Mouse (Mus musculus): ENCODE measurements around the gene Rnf114. TPM values are rescaled to one million over a fixed set of nuclear protein-coding genes. Genes with fewer than 3 reads are reported as not detected.
A peak's percentile ranks its signal among the peaks of the same experiment; 100 is the strongest.

The Rnf114 gene
- polyA plus RNA-seq, 1 experiment from 2014 or later = 150 TPM

DNA sequence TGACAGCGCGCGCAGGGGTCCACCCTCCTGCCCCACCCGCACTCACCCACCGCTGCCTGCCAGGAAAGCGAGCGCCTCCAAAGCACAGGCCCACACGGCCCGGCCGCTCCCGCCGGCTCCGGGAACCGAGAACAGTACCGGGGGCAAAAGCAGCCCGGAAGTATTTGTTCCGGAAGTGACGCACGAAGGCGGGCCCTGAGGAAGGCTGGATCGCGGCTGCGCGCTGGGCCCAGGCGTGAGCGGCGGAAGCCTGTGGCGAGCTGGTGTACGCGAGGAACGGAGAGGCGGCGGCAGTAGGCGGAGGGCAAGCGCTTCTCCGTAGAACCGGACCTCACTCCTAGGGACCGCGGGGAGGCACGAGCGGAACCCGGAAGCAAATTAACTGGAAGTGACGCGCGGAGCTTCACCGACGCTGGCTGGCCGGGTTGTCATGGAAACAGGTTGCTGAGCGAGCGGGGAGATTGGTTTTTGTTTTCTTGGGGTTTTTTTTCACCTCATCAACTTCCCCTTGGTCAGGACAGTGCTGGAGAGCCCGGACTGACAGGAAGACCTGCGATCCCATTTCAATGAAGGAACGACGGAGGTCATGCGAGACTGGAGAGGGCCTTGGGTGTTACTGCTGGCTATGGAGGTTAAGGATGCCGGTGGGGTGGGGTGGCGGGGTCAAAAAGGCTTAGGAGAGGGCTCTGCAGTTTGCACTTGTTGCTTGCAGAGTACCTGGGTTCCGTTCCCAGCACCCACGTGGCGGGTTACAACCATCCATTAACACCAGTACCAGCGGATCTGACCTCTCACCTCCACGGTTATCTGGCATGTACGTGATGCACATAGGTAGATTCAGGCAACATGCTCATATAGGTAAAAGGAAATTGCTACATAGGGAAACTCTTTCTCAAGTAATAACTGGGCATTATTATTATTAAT, 530 bp downstream of the Rnf114 start, which contains the start of gene Spata2:
Gene Spata2, minus strand, starts transcription at position 175 of the 924 bp plus-strand sequence.
- Histone ChIP-seq H3K4me3 (ENCODE audit: low read depth, low read length) (peak within 1 kb of the TSS; percentile 100), H3K27me3 (ENCODE audit: control insufficient read depth, insufficient read depth, low read length) (no peaks in the 10 kb centered on the region), H3K9me3 (ENCODE audit: control insufficient read depth, low read length) (no peaks in the 10 kb centered on the region), H3K9ac (ENCODE audit: low read length) (peak within 1 kb of the TSS; percentile 91), H3K4me1 (ENCODE audit: control insufficient read depth, insufficient read depth, low read length) (peaks cover 16% of the 10 kb centered on the region), H3K27ac (ENCODE audit: low read depth, low read length) (peak within 1 kb of the TSS; percentile 99), H3K36me3 (ENCODE audit: control insufficient read depth, insufficient read depth, low read length) (no peaks in the 10 kb centered on the region), H3K4me2 (peak within 1 kb of the TSS; percentile 86)
- peak; percentile 99 for DNase-seq (ENCODE audit: low spot score, missing footprints)
- 2% methylated on average over 57 of the region's 63 CpGs for WGBS
- ATAC-seq (ENCODE audit: low FRiP score) = peak; percentile 90

DNA sequence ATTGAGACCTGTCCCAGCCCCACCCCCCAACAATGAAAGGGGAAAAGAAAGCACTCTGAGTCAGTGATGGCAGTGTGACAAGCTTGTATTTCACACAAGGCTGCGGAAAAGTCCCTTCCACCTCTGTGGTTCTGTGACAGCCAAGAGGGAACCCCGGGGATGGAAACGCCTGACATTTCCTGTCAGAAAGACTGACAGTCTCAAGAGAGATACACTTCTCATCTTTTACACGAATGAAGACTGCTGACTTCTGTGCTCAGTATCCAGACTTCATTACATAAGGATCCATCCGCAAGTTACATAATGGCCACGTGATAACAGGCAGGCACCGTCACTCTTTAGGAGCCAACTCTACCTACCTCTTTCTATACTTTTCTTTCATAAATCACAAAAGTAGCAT, 4.0 kb downstream of the Rnf114 start:
- Histone ChIP-seq H3K27ac (ENCODE audit: low read depth, low read length) (no peak overlapping the region), H3K4me3 (ENCODE audit: low read depth, low read length) (no peak overlapping the region), H3K27me3 (ENCODE audit: control insufficient read depth, insufficient read depth, low read length) (no peaks in the 10 kb centered on the region), H3K4me1 (ENCODE audit: control insufficient read depth, insufficient read depth, low read length) (peaks cover 12% of the 10 kb centered on the region), H3K9ac (ENCODE audit: low read length) (no peak overlapping the region), H3K9me3 (ENCODE audit: control insufficient read depth, low read length) (no peaks in the 10 kb centered on the region), H3K36me3 (ENCODE audit: control insufficient read depth, insufficient read depth, low read length) (no peaks in the 10 kb centered on the region), H3K4me2 (no peak overlapping the region)
- 87% methylated on average over 7 of the region's 7 CpGs for WGBS
- ATAC-seq (ENCODE audit: low FRiP score) (no peak), DNase-seq (ENCODE audit: low spot score, missing footprints) (no peak)

DNA sequence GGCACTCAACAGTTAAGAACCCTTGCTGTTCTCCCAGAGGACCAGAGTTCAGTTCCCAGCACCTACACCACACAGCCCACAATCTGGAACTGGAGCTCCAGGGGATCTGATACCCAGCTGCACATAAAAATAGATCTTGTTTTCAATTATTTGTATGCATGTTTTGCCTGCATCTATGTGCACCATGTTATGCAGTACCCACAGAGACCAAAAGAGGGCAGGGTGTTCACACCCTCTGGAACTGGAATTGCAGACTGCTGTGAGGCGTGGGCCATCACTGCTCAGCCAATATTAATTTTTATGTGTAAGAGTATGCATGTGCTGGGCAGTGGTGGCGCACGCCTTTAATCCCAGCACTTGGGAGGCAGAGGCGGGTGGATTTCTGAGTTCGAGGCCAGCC, 4.8 kb downstream of the Rnf114 start:
- 86% methylated on average over 5 of the region's 5 CpGs for WGBS
- Histone ChIP-seq H3K9ac (ENCODE audit: low read length) (no peak overlapping the region), H3K4me3 (ENCODE audit: low read depth, low read length) (no peak overlapping the region), H3K27me3 (ENCODE audit: control insufficient read depth, insufficient read depth, low read length) (no peaks in the 10 kb centered on the region), H3K36me3 (ENCODE audit: control insufficient read depth, insufficient read depth, low read length) (no peaks in the 10 kb centered on the region), H3K4me2 (no peak overlapping the region), H3K9me3 (ENCODE audit: control insufficient read depth, low read length) (no peaks in the 10 kb centered on the region), H3K27ac (ENCODE audit: low read depth, low read length) (no peak overlapping the region), H3K4me1 (ENCODE audit: control insufficient read depth, insufficient read depth, low read length) (peaks cover 4% of the 10 kb centered on the region; the same call in 1 of the 2 replicates)
- DNase-seq (ENCODE audit: low spot score, missing footprints) = peak; percentile 90
- no peak for ATAC-seq (ENCODE audit: low FRiP score)

DNA sequence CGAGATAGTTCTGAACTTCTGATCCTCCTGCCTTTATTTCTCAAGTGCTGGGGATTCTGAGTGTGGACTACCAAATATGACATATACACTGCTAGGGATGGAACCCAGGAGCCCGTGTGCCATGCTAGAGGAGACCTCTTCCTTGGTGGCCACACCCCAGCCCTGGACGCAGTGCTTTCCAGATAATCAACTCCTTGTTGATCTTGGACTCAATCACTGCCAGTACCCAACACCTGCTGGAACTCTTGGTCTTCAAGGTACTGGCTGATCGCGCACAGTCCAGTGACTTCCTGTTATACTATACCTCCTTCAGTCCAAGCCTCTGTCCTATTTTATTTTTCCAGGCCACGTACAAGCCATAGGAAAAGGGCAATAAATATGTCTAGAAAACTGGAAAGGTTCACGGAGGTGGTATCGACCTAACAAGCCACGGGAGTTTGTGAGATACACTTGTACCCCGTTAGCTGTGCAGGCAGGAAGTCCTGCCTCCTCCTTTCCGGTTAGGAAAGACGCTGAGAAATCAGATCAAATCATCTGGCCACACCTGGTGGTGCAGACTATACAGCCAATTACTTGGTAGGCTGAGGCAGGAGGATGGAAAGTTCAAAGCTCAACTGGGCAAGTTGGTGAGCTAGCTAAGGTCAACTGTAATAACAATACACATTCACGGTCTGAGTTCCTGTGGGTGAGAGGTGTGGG, 10.3 kb downstream of the Rnf114 start:
- Histone ChIP-seq H3K27ac (ENCODE audit: low read depth, low read length) (no peak overlapping the region), H3K4me3 (ENCODE audit: low read depth, low read length) (peak overlapping the region; percentile 98), H3K4me2 (peak overlapping the region; percentile 73), H3K9me3 (ENCODE audit: control insufficient read depth, low read length) (no peaks in the 10 kb centered on the region), H3K27me3 (ENCODE audit: control insufficient read depth, insufficient read depth, low read length) (no peaks in the 10 kb centered on the region), H3K36me3 (ENCODE audit: control insufficient read depth, insufficient read depth, low read length) (no peaks in the 10 kb centered on the region; the same call in 1 of the 2 replicates), H3K9ac (ENCODE audit: low read length) (no peak overlapping the region), H3K4me1 (ENCODE audit: control insufficient read depth, insufficient read depth, low read length) (peaks cover 16% of the 10 kb centered on the region)
- 52% methylated on average over 13 of the region's 13 CpGs for WGBS
- DNase-seq (ENCODE audit: low spot score, missing footprints) = no peak
- 0 out of 2 replicates have a peak, but pooled peaks have one; percentile 6 for ATAC-seq (ENCODE audit: low FRiP score)

DNA sequence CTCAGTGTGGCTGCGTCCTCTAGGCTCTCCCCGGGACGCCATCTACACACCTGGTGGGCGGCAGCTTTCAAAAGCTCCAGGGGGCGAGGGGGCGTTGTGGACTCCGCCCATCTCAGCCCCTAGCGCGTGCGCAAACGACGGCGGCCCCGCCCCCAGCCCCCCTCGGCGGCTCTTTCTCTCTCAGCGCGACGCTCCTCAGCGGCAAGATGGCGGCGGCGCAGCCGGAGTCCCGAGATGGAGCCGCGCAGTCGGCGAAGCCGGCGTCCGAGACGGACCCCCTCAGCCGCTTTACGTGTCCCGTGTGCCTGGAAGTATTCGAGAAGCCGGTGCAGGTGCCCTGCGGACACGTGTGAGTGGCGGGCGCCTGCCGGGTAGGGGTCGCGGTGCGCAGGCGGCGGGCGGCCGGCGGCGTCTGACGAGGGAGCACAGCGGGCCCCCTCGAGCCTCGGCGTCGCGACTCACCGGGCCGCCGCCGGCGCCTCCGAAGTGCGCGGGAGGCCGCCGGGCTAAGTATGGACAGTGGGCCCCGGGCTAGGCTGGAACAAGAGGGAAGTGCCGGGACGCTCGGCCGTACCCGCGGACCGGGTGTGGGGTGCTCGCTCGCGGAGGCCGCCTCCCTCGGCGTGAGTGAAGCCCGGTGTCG, 10.9 kb downstream of the Rnf114 start:
- WGBS = under 1% methylated on average over 85 of the region's 85 CpGs
- Histone ChIP-seq H3K9me3 (ENCODE audit: control insufficient read depth, low read length) (no peaks in the 10 kb centered on the region), H3K27me3 (ENCODE audit: control insufficient read depth, insufficient read depth, low read length) (no peaks in the 10 kb centered on the region), H3K36me3 (ENCODE audit: control insufficient read depth, insufficient read depth, low read length) (no peaks in the 10 kb centered on the region; the same call in 1 of the 2 replicates), H3K9ac (ENCODE audit: low read length) (peak overlapping the region; percentile 98), H3K4me3 (ENCODE audit: low read depth, low read length) (peak overlapping the region; percentile 98), H3K27ac (ENCODE audit: low read depth, low read length) (peak overlapping the region; percentile 77), H3K4me2 (peak overlapping the region; percentile 73), H3K4me1 (ENCODE audit: control insufficient read depth, insufficient read depth, low read length) (peaks cover 16% of the 10 kb centered on the region)
- DNase-seq (ENCODE audit: low spot score, missing footprints) (peak; percentile 99), ATAC-seq (ENCODE audit: low FRiP score) (peak; percentile 88)

DNA sequence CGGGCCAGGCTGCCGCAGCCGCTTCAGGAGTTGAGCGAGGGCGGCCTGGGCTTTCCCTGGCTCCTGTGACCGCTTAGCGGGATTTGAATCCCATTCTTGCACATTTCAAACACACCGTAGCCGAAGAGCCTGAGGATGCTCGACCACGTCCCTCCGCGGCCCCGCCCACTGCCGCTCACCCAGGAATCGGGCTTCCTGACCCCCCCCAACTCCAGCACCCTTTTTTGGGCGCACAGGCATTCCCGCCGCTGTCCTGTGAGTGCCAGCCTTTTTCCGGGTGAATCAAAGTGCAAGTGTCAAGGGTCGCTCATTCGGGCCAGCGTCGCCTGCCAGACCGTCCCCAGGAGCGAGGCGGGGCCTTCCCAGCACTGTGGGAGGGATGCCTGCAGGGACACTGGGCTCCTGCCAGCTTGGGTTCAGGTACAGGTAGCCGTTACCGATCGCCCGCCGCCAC, 11.5 kb downstream of the Rnf114 start:
- H3K9me3 ChIP-seq (ENCODE audit: control insufficient read depth, low read length) = no peaks in the 10 kb centered on the region
- DNase-seq (ENCODE audit: low spot score, missing footprints) (peak; percentile 93), ATAC-seq (ENCODE audit: low FRiP score) (peak; percentile 12; the same call in 1 of the 2 replicates)
- H3K9ac ChIP-seq (ENCODE audit: low read length) = peak overlapping the region; percentile 98
- H3K27ac ChIP-seq (ENCODE audit: low read depth, low read length) = peak overlapping the region; percentile 77
- no peaks in the 10 kb centered on the region for H3K27me3 ChIP-seq (ENCODE audit: control insufficient read depth, insufficient read depth, low read length)
- under 1% methylated on average over 31 of the region's 32 CpGs for WGBS
- H3K4me2 ChIP-seq = peak overlapping the region; percentile 73
- H3K4me1 ChIP-seq (ENCODE audit: control insufficient read depth, insufficient read depth, low read length) = peaks cover 16% of the 10 kb centered on the region
- peak overlapping the region; percentile 98 for H3K4me3 ChIP-seq (ENCODE audit: low read depth, low read length)
- H3K36me3 ChIP-seq (ENCODE audit: control insufficient read depth, insufficient read depth, low read length) = peaks cover 4% of the 10 kb centered on the region

DNA sequence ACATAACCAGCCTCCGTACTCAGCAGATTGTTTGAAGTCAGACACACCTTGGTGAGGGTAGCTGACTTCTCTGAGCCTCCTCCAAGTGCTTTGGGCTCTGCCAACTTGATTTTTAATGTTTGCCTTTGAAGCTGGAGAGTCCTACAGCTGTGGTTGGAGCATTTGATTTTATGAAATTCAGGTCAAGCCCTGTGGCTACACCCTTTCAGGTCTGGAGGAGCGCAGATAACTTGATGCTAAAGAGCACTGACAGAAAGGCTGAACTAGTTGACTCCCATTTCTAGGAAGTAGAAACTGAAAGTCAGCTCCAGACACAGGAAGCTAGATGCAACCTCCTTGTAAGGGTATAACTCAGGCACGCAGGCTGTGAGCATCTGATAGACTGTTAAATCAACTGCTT, 12.7 kb downstream of the Rnf114 start:
- Histone ChIP-seq H3K27ac (ENCODE audit: low read depth, low read length) (no peak overlapping the region), H3K9ac (ENCODE audit: low read length) (no peak overlapping the region), H3K36me3 (ENCODE audit: control insufficient read depth, insufficient read depth, low read length) (peaks cover 10% of the 10 kb centered on the region), H3K9me3 (ENCODE audit: control insufficient read depth, low read length) (no peaks in the 10 kb centered on the region), H3K4me3 (ENCODE audit: low read depth, low read length) (no peak overlapping the region), H3K4me1 (ENCODE audit: control insufficient read depth, insufficient read depth, low read length) (peaks cover 16% of the 10 kb centered on the region), H3K27me3 (ENCODE audit: control insufficient read depth, insufficient read depth, low read length) (no peaks in the 10 kb centered on the region), H3K4me2 (peak overlapping the region; percentile 6; the same call in 1 of the 2 replicates)
- ATAC-seq (ENCODE audit: low FRiP score) (no peak), DNase-seq (ENCODE audit: low spot score, missing footprints) (no peak)
- 87% methylated on average over 3 of the region's 3 CpGs for WGBS

DNA sequence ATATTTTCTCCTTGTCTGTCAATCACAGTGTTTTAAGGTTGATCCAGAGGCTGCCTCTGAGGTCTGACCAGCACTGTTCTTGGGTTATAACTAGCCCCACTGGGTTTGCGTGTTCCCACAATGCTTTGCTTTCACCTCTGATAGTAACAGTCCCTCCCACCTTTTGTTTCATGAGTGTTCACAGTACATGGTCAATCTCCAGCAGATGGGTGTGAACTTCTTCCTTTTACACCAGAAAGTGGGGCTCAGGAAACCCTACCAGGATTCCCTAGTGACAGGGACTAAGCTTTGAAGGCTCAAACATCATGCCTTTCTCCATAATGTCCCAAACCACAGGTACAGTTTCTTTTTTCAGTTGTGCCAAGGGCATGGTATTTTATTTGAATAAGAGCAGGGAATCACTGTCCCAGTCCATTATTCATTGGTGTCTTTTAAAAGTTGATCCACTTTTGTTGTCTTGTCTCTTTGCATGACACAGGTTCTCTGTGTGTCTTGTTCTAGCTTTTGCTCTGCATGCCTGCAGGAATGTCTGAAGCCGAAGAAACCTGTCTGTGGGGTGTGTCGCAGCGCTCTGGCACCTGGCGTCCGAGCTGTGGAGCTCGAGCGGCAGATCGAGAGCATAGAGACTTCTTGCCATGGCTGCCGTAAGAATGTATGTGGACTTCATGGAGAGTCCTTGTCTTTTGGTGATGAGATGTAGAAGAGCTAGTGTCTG, 14.3 kb downstream of the Rnf114 start:
- WGBS = 96% methylated on average over 10 of the region's 10 CpGs
- Histone ChIP-seq H3K27me3 (ENCODE audit: control insufficient read depth, insufficient read depth, low read length) (no peaks in the 10 kb centered on the region), H3K9me3 (ENCODE audit: control insufficient read depth, low read length) (no peaks in the 10 kb centered on the region), H3K27ac (ENCODE audit: low read depth, low read length) (no peak overlapping the region), H3K4me2 (no peak overlapping the region), H3K9ac (ENCODE audit: low read length) (no peak overlapping the region), H3K4me3 (ENCODE audit: low read depth, low read length) (no peak overlapping the region), H3K36me3 (ENCODE audit: control insufficient read depth, insufficient read depth, low read length) (peaks cover 20% of the 10 kb centered on the region), H3K4me1 (ENCODE audit: control insufficient read depth, insufficient read depth, low read length) (peaks cover 16% of the 10 kb centered on the region)
- ATAC-seq (ENCODE audit: low FRiP score) = no peak
- no peak for DNase-seq (ENCODE audit: low spot score, missing footprints)

All from midbrain, embryonic 11.5 days (tissue).